Mouse (Mus musculus) G1E (cell line): ENCODE data around the gene Shank2.

Experiments
- CTCF ChIP-seq: IDR thresholded peaks from 2 replicates; pipeline ENCODE4 v1.5.1; 2012; ENCODE audit warnings: low read depth, low read length, inconsistent platforms, mixed read lengths
- GATA1 ChIP-seq: IDR thresholded peaks from 2 replicates; pipeline ENCODE4 v1.6.1; 2012; ENCODE audit warnings: borderline replicate concordance, low read length, inconsistent platforms, mixed read lengths
- TAL1 ChIP-seq: conservative IDR thresholded peaks from 2 replicates; pipeline ENCODE4 v1.6.1; 2012; ENCODE audit warnings: low read depth, low read length, inconsistent platforms, mixed read lengths

DNA sequence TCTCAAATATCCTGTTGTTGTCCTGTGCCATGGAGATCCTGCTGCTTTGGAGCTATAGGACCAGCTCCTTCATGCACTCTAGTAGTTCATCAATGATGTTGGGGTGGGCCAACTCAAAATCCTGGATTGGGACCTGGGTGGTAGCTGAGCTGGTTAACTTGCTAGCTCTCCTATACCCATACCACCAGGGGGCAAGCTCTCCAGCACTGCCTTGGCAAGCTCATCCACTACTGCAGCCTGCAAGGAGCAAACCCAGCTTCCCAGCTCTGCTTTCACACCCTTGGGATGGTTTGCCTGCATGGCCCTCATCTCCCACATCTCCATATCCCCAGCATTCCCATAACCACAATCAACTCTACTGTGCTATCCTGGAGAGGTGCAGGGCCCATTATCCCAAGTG, 10.6 kb upstream of the Shank2 start:
- TF ChIP-seq CTCF, result no peak
- TF ChIP-seq TAL1, result no peak
- no peak for TF ChIP-seq GATA1
